Mouse (Mus musculus) heart, postnatal 10 days (tissue): ENCODE measurements around the gene Ogfod3. TPM values are rescaled to one million over a fixed set of nuclear protein-coding genes. Genes with fewer than 3 reads are reported as not detected.

Experiments used
- DNase-seq, 2 experiments: peaks; one replicate each; pipeline ENCODE4 v3.0.0; 2021
- intact Hi-C: fragments of 180-260 bp; cut with DNase I; formaldehyde crosslinking; loops from one replicate; pipeline ENCODE4 v1.15.1; 2025
- total RNA-seq, 2 experiments: library from RNA; stranded (reverse); gene quantifications; 2 replicates each; pipeline ENCODE4 v1.2.3; 2021

Ogfod3 gene
- total RNA-seq, 2 experiments from 2014 or later = 18.3 to 19.4 TPM

DNA sequence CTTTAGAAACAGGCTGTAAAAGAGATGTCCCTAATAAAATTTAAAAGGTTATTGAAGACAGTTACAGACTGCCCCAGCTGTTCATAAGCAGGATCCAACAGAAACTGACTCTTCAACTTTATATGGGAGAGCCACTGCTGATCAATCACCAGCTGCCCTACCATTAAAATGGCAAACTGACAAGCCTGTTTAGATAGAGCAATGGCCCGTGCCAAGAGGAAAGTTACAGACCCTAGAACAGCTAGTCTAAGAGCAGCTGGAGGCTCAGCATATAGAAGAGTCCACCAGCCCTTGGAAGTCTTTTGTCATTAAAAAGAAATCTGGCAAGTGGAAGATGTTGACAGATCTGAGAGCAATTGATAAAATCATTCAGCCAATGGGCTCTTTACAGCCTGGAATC is 69.9 kb downstream of the Ogfod3 start:
- no peak for DNase-seq
- intact Hi-C loops = no loop called here

DNA sequence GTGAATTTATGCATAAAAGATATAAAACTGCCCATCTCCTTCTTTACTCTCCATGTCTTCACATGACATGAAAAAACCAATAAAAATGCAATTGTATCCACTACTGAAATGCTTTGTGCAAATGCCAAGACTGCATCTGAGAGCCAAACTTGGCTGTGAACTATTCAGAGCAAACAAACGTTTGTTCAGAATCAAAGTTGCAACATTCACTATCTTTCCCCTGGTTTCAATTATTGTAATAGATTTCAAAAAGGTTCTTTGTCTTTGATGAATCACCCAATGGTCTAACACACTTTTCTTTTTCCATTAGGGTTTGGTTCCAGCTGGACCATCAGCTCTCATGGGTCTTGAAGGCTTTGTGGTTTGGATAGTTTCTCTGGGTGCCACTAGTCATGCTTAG is 74.9 kb downstream of the Ogfod3 start:
- intact Hi-C loops = no loop called here
- no peak for DNase-seq

Other genes starting within 250 kb of the Ogfod3 start
- 10 to 100 TPM; 86.0 to 89.5 TPM for gene Csnk1d, start 213.4 kb downstream of the Ogfod3 start, total RNA-seq
- under 1 TPM in 1 of 2 experiments, not detected in 1; 0.26 TPM for gene Cd7, start 165.3 kb downstream of the Ogfod3 start, total RNA-seq
- gene Sectm1b, start 141.1 kb downstream of the Ogfod3 start, total RNA-seq = not detected
- not detected for gene Sectm1a, start 123.5 kb downstream of the Ogfod3 start, total RNA-seq
- not detected for gene Tex19.2, start 86.0 kb downstream of the Ogfod3 start, total RNA-seq
- not detected for gene Tex19.1, start 58.6 kb downstream of the Ogfod3 start, total RNA-seq
- under 1 TPM; 0.24 to 0.35 TPM for gene Uts2r, start 44.4 kb downstream of the Ogfod3 start, total RNA-seq
- 10 to 100 TPM; 12.7 to 15.1 TPM for gene Hexdc, start 278 bp downstream of the Ogfod3 start, total RNA-seq
- 10 to 100 TPM in 1 of 2 experiments, 1 to 10 TPM in 1; 9.3 to 12.6 TPM for gene Cybc1, start 24.6 kb upstream of the Ogfod3 start, total RNA-seq
- 10 to 100 TPM; 75.8 to 93.3 TPM for gene Narf, start 32.5 kb upstream of the Ogfod3 start, total RNA-seq
- gene Foxk2, start 55.3 kb upstream of the Ogfod3 start, total RNA-seq = 10 to 100 TPM; 23.3 to 27.6 TPM
- gene Wdr45b, start 149.7 kb upstream of the Ogfod3 start, total RNA-seq = 10 to 100 TPM; 53.0 to 54.0 TPM
- 1 to 10 TPM; 2.1 to 2.8 TPM for gene Rab40b, start 183.5 kb upstream of the Ogfod3 start, total RNA-seq
- 1 to 10 TPM; 6.0 to 8.3 TPM for gene Fn3krp, start 216.7 kb upstream of the Ogfod3 start, total RNA-seq
- 10 to 100 TPM; 17.3 to 22.8 TPM for gene Fn3k, start 230.2 kb upstream of the Ogfod3 start, total RNA-seq
- 10 to 100 TPM; 18.9 to 19.9 TPM for gene Tbcd, start 247.2 kb upstream of the Ogfod3 start, total RNA-seq